Mouse (Mus musculus) limb, embryonic 11.5 days (tissue): Measurements from ENCODE around the gene Oprl1. TPM values are rescaled to one million over a fixed set of nuclear protein-coding genes. Genes with fewer than 3 reads are reported as not detected.

Experiments used
- ATAC-seq: fragments of 200-750 bp; cut with Nextera tagmentation; 2 replicates; pipeline ENCODE4 v1.8.0; 2017; ENCODE audit warnings: low read depth; ENCODE audit not compliant: insufficient number of reproducible peaks, low FRiP score, low TSS enrichment
- DNase-seq: peaks from one replicate; pipeline ENCODE4 v3.0.0-alpha.2; 2015; ENCODE audit warnings: low spot score
- H3K27ac ChIP-seq: fragments of 300-500 bp; sonication (generic); replicated peaks from 2 replicates; pipeline ENCODE4 v1.5.1; 2014; ENCODE audit warnings: low read depth, mild to moderate bottlenecking, low read length
- H3K27me3 ChIP-seq: fragments of 300-500 bp; sonication (generic); 2 replicates; pipeline ENCODE4 v1.6.1; 2014; ENCODE audit warnings: mild to moderate bottlenecking, low read length, mixed read lengths; ENCODE audit not compliant: control insufficient read depth, insufficient read depth
- H3K36me3 ChIP-seq: fragments of 300-500 bp; sonication (generic); 2 replicates; pipeline ENCODE4 v1.6.1; 2014; ENCODE audit warnings: mild to moderate bottlenecking, low read length, moderate library complexity, mixed read lengths; ENCODE audit not compliant: control insufficient read depth, insufficient read depth
- H3K4me1 ChIP-seq: fragments of 300-500 bp; sonication (generic); 2 replicates; pipeline ENCODE4 v1.6.1; 2014; ENCODE audit warnings: low read length, mixed read lengths; ENCODE audit not compliant: control insufficient read depth, insufficient read depth
- H3K4me2 ChIP-seq: fragments of 300-500 bp; sonication (generic); 2 replicates; pipeline ENCODE4 v1.6.1; 2014; ENCODE audit warnings: low read depth, mild to moderate bottlenecking, moderate library complexity; ENCODE audit not compliant: severe bottlenecking
- H3K4me3 ChIP-seq: fragments of 300-500 bp; sonication (generic); 2 replicates; pipeline ENCODE4 v1.5.1; 2014; ENCODE audit warnings: low read depth, low read length
- H3K9ac ChIP-seq: fragments of 300-500 bp; sonication (generic); 2 replicates; pipeline ENCODE4 v1.6.1; 2014; ENCODE audit warnings: mild to moderate bottlenecking, low read length
- H3K9me3 ChIP-seq: fragments of 300-500 bp; sonication (generic); 2 replicates; pipeline ENCODE4 v1.6.1; 2016; ENCODE audit warnings: low read length; ENCODE audit not compliant: control insufficient read depth
- WGBS: fragments of 180-500 bp; shearing (Covaris S2); extraction: QIAGEN DNeasy Blood & Tissue Kit; methylation state at CpG from one replicate; pipeline ENCODE4 v1.1.7; 2014; 5-methylcytosine and 5-hydroxymethylcytosine counted together
- polyA plus RNA-seq: library from polyadenylated mRNA; unstranded; fragments of >200 nt; fragmentation: Nextera tagmentation; extraction: Ambion mirVana; gene quantifications from 2 replicates; pipeline ENCODE4 v1.2.1, GENCODE M21; 2014

The Oprl1 gene
- polyA plus RNA-seq, 1 experiment from 2014 or later, result 0.69 TPM

GRCm38 (mm10) chr2:181684713-181685112, 30.1 kb upstream of the Oprl1 start:
- Histone ChIP-seq H3K4me3 (no peak overlapping the region), H3K36me3 (peaks cover 6% of the 10 kb centered on the region; the same call in 1 of the 2 replicates), H3K4me2 (no peak overlapping the region), H3K27me3 (no peaks in the 10 kb centered on the region), H3K9me3 (no peaks in the 10 kb centered on the region), H3K9ac (no peak overlapping the region), H3K27ac (no peak overlapping the region), H3K4me1 (peaks cover 7% of the 10 kb centered on the region)
- WGBS, result 89% methylated on average over 1 of the region's 1 CpGs
- DNase-seq, result no peak
- ATAC-seq, result no peak

GRCm38 (mm10) chr2:181685686-181686085, 29.1 kb upstream of the Oprl1 start:
- H3K27ac ChIP-seq, result no peak overlapping the region
- no peak for DNase-seq
- peaks cover 6% of the 10 kb centered on the region for H3K4me1 ChIP-seq
- WGBS, result 93% methylated on average over 4 of the region's 4 CpGs
- no peak for ATAC-seq
- H3K27me3 ChIP-seq, result no peaks in the 10 kb centered on the region
- no peaks in the 10 kb centered on the region for H3K9me3 ChIP-seq
- H3K36me3 ChIP-seq, result peaks cover 6% of the 10 kb centered on the region; the same call in 1 of the 2 replicates
- H3K9ac ChIP-seq, result no peak overlapping the region
- H3K4me2 ChIP-seq, result no peak overlapping the region
- H3K4me3 ChIP-seq, result no peak overlapping the region

GRCm38 (mm10) chr2:181687586-181687985, 27.2 kb upstream of the Oprl1 start:
- ATAC-seq, result no peak
- H3K4me3 ChIP-seq, result no peak overlapping the region
- H3K9me3 ChIP-seq, result no peaks in the 10 kb centered on the region
- no peaks in the 10 kb centered on the region for H3K27me3 ChIP-seq
- WGBS, result 92% methylated on average over 8 of the region's 8 CpGs
- peaks cover 6% of the 10 kb centered on the region; the same call in 1 of the 2 replicates for H3K36me3 ChIP-seq
- no peak overlapping the region for H3K27ac ChIP-seq
- peaks cover 3% of the 10 kb centered on the region for H3K4me1 ChIP-seq
- H3K4me2 ChIP-seq, result no peak overlapping the region
- no peak for DNase-seq
- H3K9ac ChIP-seq, result no peak overlapping the region

GRCm38 (mm10) chr2:181689466-181690160, 25.2 kb upstream of the Oprl1 start:
- Histone ChIP-seq H3K9ac (no peak overlapping the region), H3K4me3 (no peak overlapping the region), H3K4me2 (no peak overlapping the region), H3K27me3 (no peaks in the 10 kb centered on the region), H3K27ac (no peak overlapping the region), H3K36me3 (peaks cover 6% of the 10 kb centered on the region; the same call in 1 of the 2 replicates), H3K4me1 (peaks cover 9% of the 10 kb centered on the region), H3K9me3 (no peaks in the 10 kb centered on the region)
- ATAC-seq (no peak), DNase-seq (no peak)
- WGBS, result 93% methylated on average over 10 of the region's 10 CpGs

- ATAC-seq, result no peak
- DNase-seq, result no peak
- Histone ChIP-seq H3K27me3 (no peaks in the 10 kb centered on the region), H3K9ac (no peak overlapping the region), H3K36me3 (peaks cover 6% of the 10 kb centered on the region; the same call in 1 of the 2 replicates), H3K27ac (no peak overlapping the region), H3K4me1 (peaks cover 9% of the 10 kb centered on the region), H3K4me2 (no peak overlapping the region), H3K4me3 (no peak overlapping the region), H3K9me3 (no peaks in the 10 kb centered on the region)
- WGBS, result 87% methylated on average over 6 of the region's 6 CpGs
These were observed 23.7 kb upstream of the Oprl1 start for GRCm38 (mm10) chr2:181691083-181691482.

- H3K4me2 ChIP-seq, result no peak overlapping the region
- H3K9me3 ChIP-seq, result no peaks in the 10 kb centered on the region
- no peak for DNase-seq
- WGBS, result 91% methylated on average over 4 of the region's 4 CpGs
- no peak overlapping the region for H3K4me3 ChIP-seq
- H3K27ac ChIP-seq, result no peak overlapping the region
- no peak for ATAC-seq
- no peak overlapping the region for H3K9ac ChIP-seq
- peaks cover 6% of the 10 kb centered on the region; the same call in 1 of the 2 replicates for H3K36me3 ChIP-seq
- peaks cover 9% of the 10 kb centered on the region for H3K4me1 ChIP-seq
- no peaks in the 10 kb centered on the region for H3K27me3 ChIP-seq
These were observed 23.2 kb upstream of the Oprl1 start for GRCm38 (mm10) chr2:181691571-181691970.

- H3K9ac ChIP-seq, result no peak overlapping the region; the same call in 1 of the 2 replicates
- H3K27me3 ChIP-seq, result no peaks in the 10 kb centered on the region
- DNase-seq, result no peak
- peaks cover 9% of the 10 kb centered on the region for H3K4me1 ChIP-seq
- peaks cover 6% of the 10 kb centered on the region; the same call in 1 of the 2 replicates for H3K36me3 ChIP-seq
- 89% methylated on average over 3 of the region's 3 CpGs for WGBS
- peak overlapping the region; percentile 76 for H3K4me3 ChIP-seq
- H3K27ac ChIP-seq, result no peak overlapping the region
- H3K4me2 ChIP-seq, result no peak overlapping the region
- no peaks in the 10 kb centered on the region for H3K9me3 ChIP-seq
- ATAC-seq, result no peak
These were observed 22.5 kb upstream of the Oprl1 start for GRCm38 (mm10) chr2:181692304-181692703.

GRCm38 (mm10) chr2:181693339-181694280, 21.2 kb upstream of the Oprl1 start, which contains the start of gene Rgs19:
Gene Rgs19 (minus strand): TSS chr2:181693977.
- Histone ChIP-seq H3K4me3 (peak within 1 kb of the TSS; percentile 76), H3K36me3 (peaks cover 6% of the 10 kb centered on the region; the same call in 1 of the 2 replicates), H3K27me3 (no peaks in the 10 kb centered on the region), H3K4me1 (peaks cover 9% of the 10 kb centered on the region), H3K4me2 (peak within 1 kb of the TSS; percentile 84), H3K27ac (peak within 1 kb of the TSS; percentile 47), H3K9ac (peak within 1 kb of the TSS; percentile 85), H3K9me3 (no peaks in the 10 kb centered on the region)
- WGBS, result under 1% methylated on average over 66 of the region's 75 CpGs
- DNase-seq (peak; percentile 85), ATAC-seq (peak; percentile 77)
